ENCODE assay signal across 23 mouse cellular contexts in genomic region chr2:30323111-30323510, GRCm38 (mm10). TPM values are rescaled to one million over a fixed set of nuclear protein-coding genes. Genes with fewer than 3 reads are reported as not detected.
"Had no signal": no experiment of that assay in that cellular context is flagged by ENCODE, and none has a peak within 500 bp of the region (broad histone marks: within the 10 kb centered on the region; RNA-seq: fewer than 3 reads in every experiment).

No protein-coding gene starts in this region.

- DNase-seq: kidney, postnatal 14 days; lung, embryonic 14.5 days; lung, postnatal 10 days; lung, postnatal 4 days; retina, postnatal 1 day; right cerebral cortex, postnatal 4 days; spleen, adult 18-20 months; thymus, postnatal 4 days had no signal

- H3K4me1 ChIP-seq: kidney, embryonic 15.5 days; limb, embryonic 10.5 days; liver, embryonic 12.5 days; midbrain, embryonic 15.5 days; neural tube, embryonic 13.5 days had no signal

- H3K27ac ChIP-seq: kidney, embryonic 15.5 days; left cerebral cortex, adult 2 months; limb, embryonic 10.5 days; liver, embryonic 12.5 days; midbrain, embryonic 15.5 days; neural tube, embryonic 13.5 days had no signal

- ATAC-seq: liver, embryonic 12.5 days; midbrain, embryonic 15.5 days had no signal

- H3K27me3 ChIP-seq: kidney, embryonic 15.5 days; liver, embryonic 12.5 days; midbrain, embryonic 15.5 days; neural tube, embryonic 13.5 days had no signal

- H3K4me3 ChIP-seq: kidney, embryonic 15.5 days; left cerebral cortex, adult 2 months; limb, embryonic 10.5 days; liver, embryonic 12.5 days; midbrain, embryonic 15.5 days; neural tube, embryonic 13.5 days had no signal

RNA-seq across cellular contexts. Expression of gene Gm28038, which starts 42.3 kb away (rescaled TPM):
- total RNA-seq: layer of hippocampus, postnatal 25 days; left cerebral cortex, adult 2 months; left cerebral cortex, postnatal 14 days; monocyte, adult 5-6 weeks had no signal
- polyA plus RNA-seq: kidney, embryonic 15.5 days; large intestine, adult 2 months; limb, embryonic 10.5 days; limb, embryonic 14.5 days; liver, embryonic 12.5 days; liver, embryonic 16.5 days; lung, embryonic 14.5 days; midbrain, embryonic 11.5 days; midbrain, embryonic 15.5 days; neural tube, embryonic 13.5 days; stomach, embryonic 14.5 days; thymus, postnatal 0 days had no signal
